Mouse (Mus musculus): ENCODE measurements around the gene Gm43720. TPM values are rescaled to one million over a fixed set of nuclear protein-coding genes. Genes with fewer than 3 reads are reported as not detected.

The Gm43720 gene
- not detected for total RNA-seq (2021)
- long read RNA-seq, experiment 1, result 0 reads
- long read RNA-seq, experiment 2, result 0 reads

GRCm38 (mm10) chr5:138279585-138280424 is at the start of gene Gm43720, which contains the start of the genes Gpc2 and Stag3:
TSS of gene Gm43720 (minus strand) at chr5:138279958.
TSS of gene Gpc2 (minus strand) at chr5:138280005.
TSS of gene Stag3 (plus strand) at chr5:138280240.
- DNase-seq, result peak; percentile 85
- H3K4me3 ChIP-seq, result peak within 1 kb of the TSS; percentile 69
- no peak within 1 kb of the TSS; the same call in 1 of the 2 replicates for H3K27ac ChIP-seq
- TF ChIP-seq CTCF (IDR thresholded peaks at IDR 0.05), result no peak
- intact Hi-C loops (cut with DNase I), result no loop called here

DNA sequence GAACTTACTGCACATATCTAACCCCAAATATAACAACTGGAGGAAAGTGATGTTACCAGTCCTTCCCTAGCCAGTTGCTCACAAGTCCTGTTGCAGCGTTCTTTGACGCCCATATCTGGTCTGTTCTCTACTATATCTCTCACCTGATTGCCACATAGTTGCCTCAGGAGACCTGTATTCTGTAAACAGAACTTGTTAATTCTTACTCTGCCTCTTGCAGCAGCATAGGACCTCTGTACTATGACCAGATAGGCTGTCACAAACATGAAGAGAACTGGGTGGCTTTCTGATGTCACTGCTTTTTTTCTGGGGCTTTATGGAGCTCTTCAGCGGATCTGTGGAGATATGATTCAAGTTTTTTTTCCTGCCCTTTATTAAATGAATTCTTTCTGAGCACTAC is 33.0 kb upstream of the Gm43720 start:
- TF ChIP-seq CTCF (IDR thresholded peaks at IDR 0.05), result no peak
- intact Hi-C loops (cut with DNase I), result no loop called here
- no peak overlapping the region for H3K4me3 ChIP-seq
- DNase-seq, result no peak
- H3K27ac ChIP-seq, result no peak overlapping the region

DNA sequence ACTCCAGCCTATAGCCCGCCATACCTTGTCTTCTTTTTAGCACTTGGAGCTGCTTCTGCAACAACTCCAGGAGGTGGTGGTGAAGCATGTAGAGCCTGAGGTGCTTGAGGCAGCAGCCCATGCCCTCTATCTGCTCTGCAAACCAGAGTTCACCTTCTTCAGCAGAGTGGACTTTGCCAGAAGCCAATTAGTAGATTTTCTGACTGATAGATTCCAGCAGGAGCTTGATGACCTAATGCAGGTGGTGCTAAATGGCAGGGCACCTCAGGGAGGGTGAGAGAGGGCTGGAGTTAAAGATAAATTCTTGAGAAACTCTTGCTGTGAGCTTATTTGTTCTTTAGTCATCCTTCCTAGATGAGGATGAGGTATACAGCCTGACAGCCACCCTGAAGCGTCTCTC is 19.9 kb upstream of the Gm43720 start:
- Histone ChIP-seq H3K4me3 (no peak overlapping the region), H3K27ac (no peak overlapping the region)
- intact Hi-C loops (cut with DNase I), result no loop called here
- no peak for DNase-seq
- no peak for TF ChIP-seq CTCF (IDR thresholded peaks at IDR 0.05)

- Histone ChIP-seq H3K4me3 (no peak overlapping the region), H3K27ac (no peak overlapping the region)
- intact Hi-C loops (cut with DNase I), result no loop called here
- no peak for DNase-seq
- no peak for TF ChIP-seq CTCF (IDR thresholded peaks at IDR 0.05)
These were observed 14.4 kb upstream of the Gm43720 start for GRCm38 (mm10) chr5:138294158-138294557.

GRCm38 (mm10) chr5:138291638-138292037 is 11.9 kb upstream of the Gm43720 start:
- Histone ChIP-seq H3K27ac (no peak overlapping the region), H3K4me3 (no peak overlapping the region)
- no peak for TF ChIP-seq CTCF (IDR thresholded peaks at IDR 0.05)
- intact Hi-C loops (cut with DNase I), result no loop called here
- no peak for DNase-seq

DNA sequence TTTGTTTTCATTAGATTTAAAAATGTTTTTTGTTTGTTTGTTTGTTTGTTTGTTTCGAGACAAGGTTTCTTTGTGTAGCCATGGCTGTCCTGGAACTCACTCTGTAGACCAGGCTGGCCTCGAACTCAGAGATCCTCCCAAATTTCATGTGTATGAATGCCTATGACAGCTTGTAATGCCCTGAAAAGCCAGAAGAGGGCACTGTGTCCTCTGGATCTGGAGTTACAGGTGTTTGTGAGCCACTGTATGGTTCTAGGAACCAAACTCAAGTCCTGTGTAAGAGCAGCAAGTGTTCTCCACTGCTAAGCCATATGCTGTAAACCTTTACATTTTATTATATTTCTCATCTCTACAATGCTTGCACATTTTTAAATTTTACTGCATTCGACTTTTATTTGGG is 8.1 kb upstream of the Gm43720 start:
- no peak overlapping the region for H3K4me3 ChIP-seq
- peak; percentile 11; the same call in 1 of the 2 replicates for TF ChIP-seq CTCF (IDR thresholded peaks at IDR 0.05)
- no peak for DNase-seq
- intact Hi-C loops (cut with DNase I), result no loop called here
- no peak overlapping the region for H3K27ac ChIP-seq

DNA sequence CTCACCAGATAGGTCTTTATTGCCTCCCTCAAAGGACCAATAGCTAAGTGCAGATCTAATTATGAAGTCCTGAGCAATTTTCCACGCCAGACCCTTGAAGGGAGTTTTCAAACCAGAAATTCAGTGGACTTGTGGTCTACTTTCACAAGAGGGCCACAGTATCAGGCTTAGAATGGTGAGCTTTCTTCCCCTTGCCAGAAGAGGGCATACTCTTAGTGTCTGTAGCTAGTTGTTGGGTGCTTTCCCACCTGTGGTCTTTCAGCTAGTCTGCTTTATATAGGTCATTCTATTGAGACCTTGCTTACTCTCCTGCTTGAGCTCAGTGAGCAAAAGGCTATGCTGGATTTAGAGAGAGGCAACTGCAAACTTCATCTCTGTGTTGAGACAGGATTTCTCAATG is 3.8 kb upstream of the Gm43720 start:
- no peak for DNase-seq
- no peak overlapping the region for H3K4me3 ChIP-seq
- intact Hi-C loops (cut with DNase I), result no loop called here
- no peak for TF ChIP-seq CTCF (IDR thresholded peaks at IDR 0.05)
- H3K27ac ChIP-seq, result no peak overlapping the region

GRCm38 (mm10) chr5:138281798-138282197 is 2.0 kb upstream of the Gm43720 start:
- no peak overlapping the region for H3K27ac ChIP-seq
- intact Hi-C loops (cut with DNase I), result no loop called here

DNA sequence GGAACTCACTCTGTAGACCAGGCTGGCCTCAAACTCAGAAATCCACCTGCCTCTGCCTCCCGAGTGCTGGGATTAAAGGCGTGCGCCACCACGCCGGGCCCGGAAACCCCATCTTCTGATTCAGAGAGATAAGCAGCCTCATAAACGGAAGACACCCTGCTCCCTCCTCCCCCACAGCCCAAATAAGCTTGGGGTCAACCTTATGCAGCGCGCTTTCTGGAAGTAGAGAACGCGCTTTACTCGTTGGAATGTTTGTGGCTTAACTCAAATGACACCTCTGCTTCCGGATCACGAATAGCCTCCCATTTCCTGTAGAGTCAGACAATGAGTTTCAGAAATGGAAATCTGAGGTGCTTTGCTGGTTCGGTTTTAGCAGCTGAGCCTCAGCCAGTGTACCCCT is 1.1 kb upstream of the Gm43720 start:
- no peak for DNase-seq
- intact Hi-C loops (cut with DNase I), result no loop called here
- H3K27ac ChIP-seq, result no peak overlapping the region
- no peak for TF ChIP-seq CTCF (IDR thresholded peaks at IDR 0.05)
- no peak overlapping the region for H3K4me3 ChIP-seq

More at GRCm38 (mm10) chr5:138281798-138282197, 2.0 kb upstream of the Gm43720 start:
- no peak for DNase-seq
- H3K4me3 ChIP-seq, result no peak overlapping the region
- no peak for TF ChIP-seq CTCF (IDR thresholded peaks at IDR 0.05)

- no peak for TF ChIP-seq CTCF (IDR thresholded peaks at IDR 0.05)
- intact Hi-C loops (cut with DNase I), result no loop called here
- H3K27ac ChIP-seq, result no peak overlapping the region
- H3K4me3 ChIP-seq, result peak overlapping the region; percentile 69
- no peak for DNase-seq
These were observed 639 bp upstream of the Gm43720 start for GRCm38 (mm10) chr5:138280425-138280768.

GRCm38 (mm10) chr5:138277994-138278393 is 1.8 kb downstream of the Gm43720 start:
- TF ChIP-seq CTCF (IDR thresholded peaks at IDR 0.05), result no peak
- H3K27ac ChIP-seq, result no peak overlapping the region
- H3K4me3 ChIP-seq, result no peak overlapping the region
- intact Hi-C loops (cut with DNase I), result no loop called here
- DNase-seq, result no peak

DNA sequence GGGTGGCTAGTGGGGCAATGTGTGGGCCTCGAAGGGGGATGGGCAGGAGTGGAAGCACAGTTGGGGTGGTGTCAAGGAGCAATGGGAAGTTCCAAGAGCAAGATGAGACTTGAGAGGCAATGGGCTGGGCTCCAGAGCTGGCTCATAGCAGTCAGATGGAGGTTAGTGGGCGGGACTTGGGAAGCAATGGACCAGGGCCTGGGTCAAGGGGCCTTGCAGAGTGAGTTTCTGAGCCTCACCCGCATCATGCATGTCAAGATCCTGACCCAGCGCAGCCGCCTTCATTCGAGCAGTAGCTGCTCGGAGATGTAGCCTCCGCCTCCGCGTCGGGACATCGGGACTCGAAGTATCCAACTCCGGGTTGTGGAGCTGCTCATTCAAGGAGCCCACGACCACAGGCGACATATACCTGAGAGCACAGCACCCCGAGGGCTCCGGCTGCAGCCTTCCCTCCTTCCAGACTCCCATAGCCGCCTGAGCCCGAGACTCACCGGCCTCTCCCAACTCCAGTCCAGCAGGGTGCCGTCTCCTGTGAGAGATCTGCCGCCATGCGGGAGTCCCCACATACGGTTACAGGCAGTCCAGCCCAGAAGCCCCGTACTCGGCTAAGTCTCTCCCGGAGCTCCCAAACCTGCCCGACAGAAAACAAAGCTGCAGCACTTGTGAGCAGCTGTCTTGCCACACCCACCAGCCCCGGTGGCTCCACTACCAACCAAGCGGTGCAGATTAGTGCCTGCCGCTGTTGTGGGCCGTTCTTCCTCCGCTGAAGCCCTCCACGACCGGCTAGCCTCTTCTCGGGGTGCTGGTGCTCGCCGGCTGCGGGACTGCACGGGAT is 4.3 kb downstream of the Gm43720 start:
- TF ChIP-seq CTCF (IDR thresholded peaks at IDR 0.05), result no peak
- Histone ChIP-seq H3K4me3 (no peak overlapping the region), H3K27ac (no peak overlapping the region)
- intact Hi-C loops (cut with DNase I), result no loop called here
- DNase-seq, result no peak

DNA sequence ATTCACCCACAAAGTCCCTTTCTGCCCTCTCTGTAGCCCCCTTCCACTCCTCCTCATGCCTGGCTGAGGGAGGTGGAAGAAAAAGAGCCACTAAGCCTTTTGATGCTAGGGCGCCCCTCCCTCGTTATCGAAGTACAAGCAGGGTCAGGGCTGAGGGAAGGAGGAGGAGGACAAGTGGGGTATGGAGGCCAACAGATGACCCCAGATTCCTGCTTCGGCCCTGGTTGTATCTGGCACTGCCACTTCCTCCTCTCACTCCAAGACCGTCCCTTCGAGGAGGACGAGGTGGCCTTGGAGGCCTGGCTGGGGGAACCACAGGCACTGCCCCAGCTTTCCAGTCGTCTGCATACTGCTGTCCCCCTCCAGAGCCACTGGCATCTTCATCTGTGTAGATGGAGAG is 5.6 kb downstream of the Gm43720 start:
- no peak for DNase-seq
- Histone ChIP-seq H3K27ac (no peak overlapping the region), H3K4me3 (no peak overlapping the region)
- intact Hi-C loops (cut with DNase I), result no loop called here
- no peak for TF ChIP-seq CTCF (IDR thresholded peaks at IDR 0.05)
